8 mouse cellular contexts compared by ENCODE assay signal in genomic region chr10:128435186-128435823, GRCm38 (mm10). TPM values are rescaled to one million over a fixed set of nuclear protein-coding genes. Genes with fewer than 3 reads are reported as not detected.
DNase-seq lines count a peak whose midpoint lies in the region; ATAC-seq lines count a peak whose summit lies in the region.

No protein-coding gene starts in this region.

- no peak overlapping the region for H3K9ac ChIP-seq in forebrain, embryonic 14.5 days (ENCODE audit: low read length)
- H3K9ac ChIP-seq in hindbrain, embryonic 14.5 days = peak overlapping the region; percentile 12; the same call in 1 of the 2 replicates

- no peak overlapping the region for H3K4me2 ChIP-seq in forebrain, embryonic 14.5 days (ENCODE audit: low read length)
- H3K4me2 ChIP-seq in hindbrain, embryonic 14.5 days (replicated peaks) = no peak overlapping the region

- H3K27me3 ChIP-seq in forebrain, embryonic 14.5 days (replicated peaks; ENCODE audit: control insufficient read depth, insufficient read depth, low read length) = no peaks in the 10 kb centered on the region
- no peaks in the 10 kb centered on the region for H3K27me3 ChIP-seq in forebrain, embryonic 10.5 days (ENCODE audit: poor library complexity, severe bottlenecking)
- H3K27me3 ChIP-seq in hindbrain, embryonic 14.5 days (ENCODE audit: control insufficient read depth, insufficient read depth, low read length) = no peaks in the 10 kb centered on the region

- 77% methylated on average over 17 of the region's 17 CpGs for whole genome bisulfite sequencing in forebrain, embryonic 14.5 days
- 85% methylated on average over 17 of the region's 17 CpGs for WGBS in forebrain, embryonic 10.5 days
- 68% methylated on average over 17 of the region's 17 CpGs for WGBS in hindbrain, embryonic 14.5 days

- H3K9me3 ChIP-seq in forebrain, embryonic 14.5 days (replicated peaks; ENCODE audit: control insufficient read depth, low read length) = no peaks in the 10 kb centered on the region
- H3K9me3 ChIP-seq in forebrain, embryonic 10.5 days = no peaks in the 10 kb centered on the region
- no peaks in the 10 kb centered on the region for H3K9me3 ChIP-seq in hindbrain, embryonic 14.5 days (ENCODE audit: control insufficient read depth, low read length)

- no peaks in the 10 kb centered on the region for H3K4me1 ChIP-seq in forebrain, embryonic 14.5 days (ENCODE audit: control insufficient read depth, insufficient read depth, low read length)
- no peaks in the 10 kb centered on the region for H3K4me1 ChIP-seq in forebrain, embryonic 10.5 days
- no peaks in the 10 kb centered on the region for H3K4me1 ChIP-seq in hindbrain, embryonic 14.5 days (replicated peaks; ENCODE audit: control insufficient read depth, insufficient read depth, low read length)

- H3K4me3 ChIP-seq in forebrain, embryonic 14.5 days (ENCODE audit: low read depth, low read length) = no peak overlapping the region
- no peak overlapping the region for H3K4me3 ChIP-seq in forebrain, embryonic 10.5 days
- no peak overlapping the region for H3K4me3 ChIP-seq in hindbrain, embryonic 14.5 days (replicated peaks; ENCODE audit: low read length)

- DNase-seq in forebrain, embryonic 14.5 days (ENCODE audit: low spot score) = peak; percentile 13
- DNase-seq in forebrain, embryonic 10.5 days (ENCODE audit: extremely low spot score, low spot score) = no peak
- peak; percentile 70 to 75 for DNase-seq in B cell, adult 2 months
- DNase-seq in cerebellum, postnatal 10 days = peak; percentile 78 to 79
- no peak for DNase-seq in hindbrain, embryonic 14.5 days (ENCODE audit: low spot score)
- peak; percentile 37 to 45 for DNase-seq in lung, postnatal 4 days
- DNase-seq in urinary bladder, adult 18-20 months (ENCODE audit: low spot score in 2 of 2) = no peak
- no peak for DNase-seq in frontal cortex, postnatal 25 days (ENCODE audit: low spot score in 2 of 2)

- H3K27ac ChIP-seq in forebrain, embryonic 14.5 days (ENCODE audit: low read depth, low read length) = no peak overlapping the region
- H3K27ac ChIP-seq in forebrain, embryonic 10.5 days = no peak overlapping the region
- peak overlapping the region; percentile 38; the same call in 1 of the 2 replicates for H3K27ac ChIP-seq in hindbrain, embryonic 14.5 days

- ATAC-seq in forebrain, embryonic 14.5 days = no peak
- no peak for ATAC-seq in hindbrain, embryonic 14.5 days (ENCODE audit: low FRiP score)

- H3K36me3 ChIP-seq in forebrain, embryonic 14.5 days (ENCODE audit: control insufficient read depth, insufficient read depth, low read length) = peaks cover 86% of the 10 kb centered on the region
- H3K36me3 ChIP-seq in forebrain, embryonic 10.5 days (replicated peaks) = peaks cover 94% of the 10 kb centered on the region
- H3K36me3 ChIP-seq in hindbrain, embryonic 14.5 days (replicated peaks; ENCODE audit: control insufficient read depth, insufficient read depth) = peaks cover 92% of the 10 kb centered on the region

RNA-seq across cellular contexts. Expression of gene Smarcc2, which starts 23.7 kb away (rescaled TPM):
- 178 and 201 TPM in 2 replicates for polyA plus RNA-seq in forebrain, embryonic 14.5 days (2014; fragmentation: Nextera tagmentation; extraction: Ambion mirVana)
- polyA plus RNA-seq in forebrain, embryonic 10.5 days (2016; fragmentation: Nextera tagmentation; extraction: Ambion mirVana) = 72.0 and 73.6 TPM in 2 replicates
- 184 and 191 TPM in 2 replicates for polyA plus RNA-seq in hindbrain, embryonic 14.5 days (2014; fragmentation: Nextera tagmentation; extraction: Ambion mirVana)

RNA-seq across cellular contexts. Expression of gene Rnf41, which starts 23.8 kb away (rescaled TPM):
- polyA plus RNA-seq in forebrain, embryonic 14.5 days (2014; fragmentation: Nextera tagmentation; extraction: Ambion mirVana) = 94.2 and 107 TPM in 2 replicates
- 40.9 and 42.9 TPM in 2 replicates for polyA plus RNA-seq in forebrain, embryonic 10.5 days (2016; fragmentation: Nextera tagmentation; extraction: Ambion mirVana)
- polyA plus RNA-seq in hindbrain, embryonic 14.5 days (2014; fragmentation: Nextera tagmentation; extraction: Ambion mirVana) = 70.9 and 83.7 TPM in 2 replicates

RNA-seq across cellular contexts. Expression of gene Nabp2, which starts 24.0 kb away (rescaled TPM):
- polyA plus RNA-seq in forebrain, embryonic 14.5 days (2014; fragmentation: Nextera tagmentation; extraction: Ambion mirVana) = 147 and 180 TPM in 2 replicates
- polyA plus RNA-seq in forebrain, embryonic 10.5 days (2016; fragmentation: Nextera tagmentation; extraction: Ambion mirVana) = 161 and 164 TPM in 2 replicates
- 134 and 140 TPM in 2 replicates for polyA plus RNA-seq in hindbrain, embryonic 14.5 days (2014; fragmentation: Nextera tagmentation; extraction: Ambion mirVana)

RNA-seq across cellular contexts. Expression of gene Slc39a5, which starts 34.3 kb away (rescaled TPM):
- polyA plus RNA-seq in forebrain, embryonic 14.5 days (2014; fragmentation: Nextera tagmentation; extraction: Ambion mirVana) = not detected in 2 replicates
- 0.30 TPM in 1 of 2 replicates, not detected in the other for polyA plus RNA-seq in forebrain, embryonic 10.5 days (2016; fragmentation: Nextera tagmentation; extraction: Ambion mirVana)
- polyA plus RNA-seq in hindbrain, embryonic 14.5 days (2014; fragmentation: Nextera tagmentation; extraction: Ambion mirVana) = 0.22 TPM in 1 of 2 replicates, not detected in the other

RNA-seq across cellular contexts. Expression of gene Ankrd52, which starts 58.4 kb away (rescaled TPM):
- polyA plus RNA-seq in forebrain, embryonic 14.5 days (2014; fragmentation: Nextera tagmentation; extraction: Ambion mirVana) = 6.8 and 10.3 TPM in 2 replicates
- 11.1 and 13.1 TPM in 2 replicates for polyA plus RNA-seq in forebrain, embryonic 10.5 days (2016; fragmentation: Nextera tagmentation; extraction: Ambion mirVana)
- 13.0 and 15.4 TPM in 2 replicates for polyA plus RNA-seq in hindbrain, embryonic 14.5 days (2014; fragmentation: Nextera tagmentation; extraction: Ambion mirVana)

Comparison
In these comparisons a context has a peak if more than half of its experiments do, and no peak if none do; other contexts are left out.
1. DNase-seq: peak in forebrain, embryonic 14.5 days (single experiment), B cell, adult 2 months (2 of 2), cerebellum, postnatal 10 days (2 of 2) and lung, postnatal 4 days (2 of 2); none in forebrain, embryonic 10.5 days (single experiment), hindbrain, embryonic 14.5 days (single experiment), urinary bladder, adult 18-20 months (0 of 2) and frontal cortex, postnatal 25 days (0 of 2).